Mouse (Mus musculus): ENCODE measurements around the gene Phb2. TPM values are rescaled to one million over a fixed set of nuclear protein-coding genes. Genes with fewer than 3 reads are reported as not detected.
"Not testable (repeated sequence)": the region's sequence is repeated elsewhere in the genome, so short reads cannot be mapped to it uniquely, and the experiment has no call there.

Gene Phb2
- polyA plus RNA-seq, 1 experiment from 2014 or later = 335 TPM

- no peak overlapping the region for H3K4me2 ChIP-seq
- H3K9me3 ChIP-seq (replicated peaks; ENCODE audit: control insufficient read depth, low read length) = no peaks in the 10 kb centered on the region
- no peak overlapping the region for H3K9ac ChIP-seq (ENCODE audit: low read depth, low read length)
- no peak overlapping the region for H3K27ac ChIP-seq (ENCODE audit: low read depth, low read length)
- WGBS (ENCODE audit: insufficient replicate concordance) = 48% methylated on average over 6 of the region's 6 CpGs
- H3K27me3 ChIP-seq (ENCODE audit: control insufficient read depth, insufficient read depth, low read length) = no peaks in the 10 kb centered on the region
- ATAC-seq (replicated peaks; ENCODE audit: insufficient number of reproducible peaks, low FRiP score, low TSS enrichment) = no peak
- no peaks in the 10 kb centered on the region for H3K4me1 ChIP-seq (ENCODE audit: control insufficient read depth, insufficient read depth, low read length)
- no peaks in the 10 kb centered on the region for H3K36me3 ChIP-seq (ENCODE audit: control insufficient read depth, insufficient read depth, low read length)
- H3K4me3 ChIP-seq (ENCODE audit: low read depth, low read length) = no peak overlapping the region
These were observed 40.0 kb upstream of the Phb2 start for GRCm38 (mm10) chr6:124672100-124672499.

GRCm38 (mm10) chr6:124673619-124674018 is 38.5 kb upstream of the Phb2 start:
- no peak for ATAC-seq (replicated peaks; ENCODE audit: insufficient number of reproducible peaks, low FRiP score, low TSS enrichment)
- H3K4me1 ChIP-seq (ENCODE audit: control insufficient read depth, insufficient read depth, low read length) = no peaks in the 10 kb centered on the region
- H3K36me3 ChIP-seq (ENCODE audit: control insufficient read depth, insufficient read depth, low read length) = no peaks in the 10 kb centered on the region
- no peak overlapping the region for H3K4me2 ChIP-seq
- H3K27ac ChIP-seq (ENCODE audit: low read depth, low read length) = no peak overlapping the region
- no peak overlapping the region for H3K4me3 ChIP-seq (ENCODE audit: low read depth, low read length)
- 88% methylated on average over 9 of the region's 9 CpGs for WGBS (ENCODE audit: insufficient replicate concordance)
- no peaks in the 10 kb centered on the region for H3K9me3 ChIP-seq (replicated peaks; ENCODE audit: control insufficient read depth, low read length)
- no peaks in the 10 kb centered on the region for H3K27me3 ChIP-seq (ENCODE audit: control insufficient read depth, insufficient read depth, low read length)
- no peak overlapping the region for H3K9ac ChIP-seq (ENCODE audit: low read depth, low read length)

- 90% methylated on average over 7 of the region's 7 CpGs for WGBS (ENCODE audit: insufficient replicate concordance)
- ATAC-seq (replicated peaks; ENCODE audit: insufficient number of reproducible peaks, low FRiP score, low TSS enrichment) = no peak
- Histone ChIP-seq H3K27ac (ENCODE audit: low read depth, low read length) (no peak overlapping the region), H3K9me3 (replicated peaks; ENCODE audit: control insufficient read depth, low read length) (no peaks in the 10 kb centered on the region), H3K9ac (ENCODE audit: low read depth, low read length) (no peak overlapping the region), H3K4me2 (no peak overlapping the region), H3K36me3 (ENCODE audit: control insufficient read depth, insufficient read depth, low read length) (no peaks in the 10 kb centered on the region), H3K27me3 (ENCODE audit: control insufficient read depth, insufficient read depth, low read length) (no peaks in the 10 kb centered on the region), H3K4me3 (ENCODE audit: low read depth, low read length) (no peak overlapping the region), H3K4me1 (ENCODE audit: control insufficient read depth, insufficient read depth, low read length) (no peaks in the 10 kb centered on the region)
These were observed 37.5 kb upstream of the Phb2 start for GRCm38 (mm10) chr6:124674591-124674990.

GRCm38 (mm10) chr6:124676171-124676570 is 36.0 kb upstream of the Phb2 start:
- Histone ChIP-seq H3K9me3 (replicated peaks; ENCODE audit: control insufficient read depth, low read length) (no peaks in the 10 kb centered on the region), H3K4me1 (ENCODE audit: control insufficient read depth, insufficient read depth, low read length) (no peaks in the 10 kb centered on the region), H3K9ac (ENCODE audit: low read depth, low read length) (no peak overlapping the region), H3K27ac (ENCODE audit: low read depth, low read length) (no peak overlapping the region), H3K27me3 (ENCODE audit: control insufficient read depth, insufficient read depth, low read length) (no peaks in the 10 kb centered on the region), H3K4me2 (no peak overlapping the region), H3K36me3 (ENCODE audit: control insufficient read depth, insufficient read depth, low read length) (no peaks in the 10 kb centered on the region), H3K4me3 (ENCODE audit: low read depth, low read length) (no peak overlapping the region)
- ATAC-seq (replicated peaks; ENCODE audit: insufficient number of reproducible peaks, low FRiP score, low TSS enrichment) = no peak
- 78% methylated on average over 6 of the region's 6 CpGs for WGBS (ENCODE audit: insufficient replicate concordance)

GRCm38 (mm10) chr6:124678769-124679168 is 33.4 kb upstream of the Phb2 start:
- H3K27ac ChIP-seq (ENCODE audit: low read depth, low read length) = no peak overlapping the region
- H3K9me3 ChIP-seq (replicated peaks; ENCODE audit: control insufficient read depth, low read length) = no peaks in the 10 kb centered on the region
- no peak overlapping the region for H3K9ac ChIP-seq (ENCODE audit: low read depth, low read length)
- no peaks in the 10 kb centered on the region for H3K36me3 ChIP-seq (ENCODE audit: control insufficient read depth, insufficient read depth, low read length)
- no peak overlapping the region for H3K4me2 ChIP-seq
- no peaks in the 10 kb centered on the region for H3K27me3 ChIP-seq (ENCODE audit: control insufficient read depth, insufficient read depth, low read length)
- ATAC-seq (replicated peaks; ENCODE audit: insufficient number of reproducible peaks, low FRiP score, low TSS enrichment) = no peak
- no peak overlapping the region for H3K4me3 ChIP-seq (ENCODE audit: low read depth, low read length)
- 77% methylated on average over 7 of the region's 7 CpGs for WGBS (ENCODE audit: insufficient replicate concordance)
- peaks cover 8% of the 10 kb centered on the region for H3K4me1 ChIP-seq (ENCODE audit: control insufficient read depth, insufficient read depth, low read length)

- H3K4me1 ChIP-seq (ENCODE audit: control insufficient read depth, insufficient read depth, low read length) = peaks cover 11% of the 10 kb centered on the region
- H3K9ac ChIP-seq (ENCODE audit: low read depth, low read length) = no peak overlapping the region
- H3K36me3 ChIP-seq (ENCODE audit: control insufficient read depth, insufficient read depth, low read length) = no peaks in the 10 kb centered on the region
- no peak overlapping the region for H3K4me2 ChIP-seq
- WGBS (ENCODE audit: insufficient replicate concordance) = 79% methylated on average over 3 of the region's 3 CpGs
- no peak overlapping the region for H3K27ac ChIP-seq (ENCODE audit: low read depth, low read length)
- no peak for ATAC-seq (replicated peaks; ENCODE audit: insufficient number of reproducible peaks, low FRiP score, low TSS enrichment)
- H3K9me3 ChIP-seq (replicated peaks; ENCODE audit: control insufficient read depth, low read length) = no peaks in the 10 kb centered on the region
- no peaks in the 10 kb centered on the region for H3K27me3 ChIP-seq (ENCODE audit: control insufficient read depth, insufficient read depth, low read length)
- H3K4me3 ChIP-seq (ENCODE audit: low read depth, low read length) = no peak overlapping the region
These were observed 32.6 kb upstream of the Phb2 start for GRCm38 (mm10) chr6:124679486-124679885.

GRCm38 (mm10) chr6:124682291-124682690 is 29.8 kb upstream of the Phb2 start:
- H3K36me3 ChIP-seq (ENCODE audit: control insufficient read depth, insufficient read depth, low read length); H3K9ac ChIP-seq (ENCODE audit: low read depth, low read length); H3K4me3 ChIP-seq (ENCODE audit: low read depth, low read length); H3K27me3 ChIP-seq (ENCODE audit: control insufficient read depth, insufficient read depth, low read length); ATAC-seq (replicated peaks; ENCODE audit: insufficient number of reproducible peaks, low FRiP score, low TSS enrichment); H3K9me3 ChIP-seq (replicated peaks; ENCODE audit: control insufficient read depth, low read length); H3K27ac ChIP-seq (ENCODE audit: low read depth, low read length); H3K4me2 ChIP-seq: not testable (repeated sequence)
- peaks cover 11% of the 10 kb centered on the region for H3K4me1 ChIP-seq (ENCODE audit: control insufficient read depth, insufficient read depth, low read length)
- WGBS (ENCODE audit: insufficient replicate concordance) = 81% methylated on average over 6 of the region's 6 CpGs

GRCm38 (mm10) chr6:124683591-124684417 is 28.3 kb upstream of the Phb2 start:
- no peak overlapping the region for H3K4me2 ChIP-seq

More at GRCm38 (mm10) chr6:124683591-124684417, 28.3 kb upstream of the Phb2 start:
- 64% methylated on average over 14 of the region's 14 CpGs for WGBS (ENCODE audit: insufficient replicate concordance)
- no peak for ATAC-seq (replicated peaks; ENCODE audit: insufficient number of reproducible peaks, low FRiP score, low TSS enrichment)
- H3K27ac ChIP-seq (ENCODE audit: low read depth, low read length) = no peak overlapping the region
- H3K4me3 ChIP-seq (ENCODE audit: low read depth, low read length) = no peak overlapping the region
- no peaks in the 10 kb centered on the region for H3K27me3 ChIP-seq (ENCODE audit: control insufficient read depth, insufficient read depth, low read length)
- H3K9me3 ChIP-seq (replicated peaks; ENCODE audit: control insufficient read depth, low read length) = no peaks in the 10 kb centered on the region
- H3K36me3 ChIP-seq (ENCODE audit: control insufficient read depth, insufficient read depth, low read length) = no peaks in the 10 kb centered on the region
- peaks cover 11% of the 10 kb centered on the region for H3K4me1 ChIP-seq (ENCODE audit: control insufficient read depth, insufficient read depth, low read length)
- H3K9ac ChIP-seq (ENCODE audit: low read depth, low read length) = no peak overlapping the region
